Mouse (Mus musculus) left cerebral cortex, adult 2 months (tissue): ENCODE data around the gene Per2. TPM values are rescaled to one million over a fixed set of nuclear protein-coding genes. Genes with fewer than 3 reads are reported as not detected.

Experiments used
- DNase-seq, 2 experiments: peaks; one replicate each; pipeline ENCODE4 v3.0.0; 2021 to 2022; ENCODE audit warnings: low spot score in 2 of 2, mixed read lengths in 1 of 2; ENCODE audit errors: extremely low spot score in 1 of 2
- H3K27ac ChIP-seq: fragments of 200-600 bp; 2 replicates; pipeline ENCODE4 v1.8.1; 2022
- H3K4me3 ChIP-seq: fragments of 200-600 bp; 2 replicates; pipeline ENCODE4 v1.8.1; 2022
- CTCF ChIP-seq: fragments of 200-600 bp; IDR thresholded peaks from 2 replicates; pipeline ENCODE4 v1.8.1; 2022; ENCODE audit warnings: antibody characterized with exemption, mild to moderate bottlenecking, moderate library complexity
- intact Hi-C: fragments of 180-260 bp; cut with DNase I; formaldehyde crosslinking; loops from one replicate; pipeline ENCODE4 v1.15.1; 2025
- total RNA-seq, 2 experiments: library from RNA; stranded (reverse); gene quantifications; 2 replicates each; pipeline ENCODE4 v1.2.3; 2021

Per2 gene
- total RNA-seq, 2 experiments from 2014 or later = 24.8 to 54.6 TPM

DNA sequence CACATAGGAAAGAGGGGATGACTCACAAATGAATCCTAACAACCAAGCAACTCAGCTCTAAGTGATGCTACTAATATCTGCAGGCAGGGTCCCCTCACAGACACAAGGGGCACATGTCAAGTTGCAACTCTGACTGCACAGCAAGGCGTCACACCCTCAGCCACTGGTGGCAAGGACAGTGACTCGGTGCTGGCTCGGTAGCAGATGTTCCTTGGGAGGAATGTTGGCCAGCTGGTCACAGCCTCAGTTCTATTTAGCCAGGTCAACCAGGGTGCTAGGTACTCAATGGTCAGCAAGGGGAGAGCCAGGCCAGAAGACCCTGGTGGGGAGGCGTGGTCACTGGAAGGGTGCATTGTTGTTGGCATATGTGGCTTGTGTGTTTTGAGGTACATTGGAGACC lies 51.3 kb downstream of the Per2 start:
- intact Hi-C loops = no loop called here

DNA sequence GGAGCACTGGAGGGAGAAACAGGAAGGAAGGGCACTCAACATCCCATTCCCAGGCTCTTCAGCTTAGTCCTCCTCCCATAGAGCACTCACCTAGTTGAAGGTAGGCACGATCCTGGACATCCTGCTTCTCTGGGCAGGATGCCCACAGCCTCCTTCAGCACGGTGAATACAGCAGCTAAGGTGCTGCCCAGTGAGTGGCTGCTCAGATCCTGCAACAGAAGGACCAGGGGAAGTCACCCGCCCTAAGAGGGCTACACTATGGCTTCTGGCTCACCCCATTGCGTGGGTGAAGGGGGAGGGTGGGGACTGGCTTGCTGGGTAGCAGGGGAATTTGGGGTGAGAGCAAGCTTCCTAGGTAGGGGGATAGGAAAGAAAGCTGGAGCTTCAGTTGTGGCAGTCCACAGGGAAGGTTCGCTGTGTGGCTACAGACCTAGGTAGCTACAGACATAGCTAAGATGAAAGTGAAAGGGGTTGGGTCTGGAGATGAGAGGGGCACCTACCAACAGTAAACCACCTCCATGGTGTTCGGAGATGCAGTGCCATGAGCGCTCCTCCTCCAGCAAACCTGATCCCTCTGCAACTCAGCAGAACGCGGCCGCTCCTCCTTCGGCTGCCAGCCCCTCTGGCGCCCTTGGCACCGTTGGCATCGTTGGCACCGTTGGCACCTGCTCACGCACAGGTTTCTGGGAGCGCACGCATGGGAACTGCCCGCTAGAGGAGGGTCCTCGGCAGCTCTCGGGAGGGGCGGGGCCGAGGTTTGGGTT lies 53.5 kb downstream of the Per2 start:
- intact Hi-C loops = no loop called here
- DNase-seq = no peak
- Histone ChIP-seq H3K4me3 (no peak overlapping the region), H3K27ac (no peak overlapping the region)
- no peak for TF ChIP-seq CTCF

More for the DNA sequence above, 51.3 kb downstream of the Per2 start:
- H3K27ac ChIP-seq = no peak overlapping the region
- no peak for DNase-seq
- no peak overlapping the region for H3K4me3 ChIP-seq
- no peak for TF ChIP-seq CTCF

- no peak for TF ChIP-seq CTCF
- no peak for DNase-seq
- intact Hi-C loops = no loop called here
- Histone ChIP-seq H3K27ac (no peak overlapping the region), H3K4me3 (no peak overlapping the region)
Observed at GRCm38 (mm10) chr1:91404976-91405375, 54.1 kb downstream of the Per2 start.

DNA sequence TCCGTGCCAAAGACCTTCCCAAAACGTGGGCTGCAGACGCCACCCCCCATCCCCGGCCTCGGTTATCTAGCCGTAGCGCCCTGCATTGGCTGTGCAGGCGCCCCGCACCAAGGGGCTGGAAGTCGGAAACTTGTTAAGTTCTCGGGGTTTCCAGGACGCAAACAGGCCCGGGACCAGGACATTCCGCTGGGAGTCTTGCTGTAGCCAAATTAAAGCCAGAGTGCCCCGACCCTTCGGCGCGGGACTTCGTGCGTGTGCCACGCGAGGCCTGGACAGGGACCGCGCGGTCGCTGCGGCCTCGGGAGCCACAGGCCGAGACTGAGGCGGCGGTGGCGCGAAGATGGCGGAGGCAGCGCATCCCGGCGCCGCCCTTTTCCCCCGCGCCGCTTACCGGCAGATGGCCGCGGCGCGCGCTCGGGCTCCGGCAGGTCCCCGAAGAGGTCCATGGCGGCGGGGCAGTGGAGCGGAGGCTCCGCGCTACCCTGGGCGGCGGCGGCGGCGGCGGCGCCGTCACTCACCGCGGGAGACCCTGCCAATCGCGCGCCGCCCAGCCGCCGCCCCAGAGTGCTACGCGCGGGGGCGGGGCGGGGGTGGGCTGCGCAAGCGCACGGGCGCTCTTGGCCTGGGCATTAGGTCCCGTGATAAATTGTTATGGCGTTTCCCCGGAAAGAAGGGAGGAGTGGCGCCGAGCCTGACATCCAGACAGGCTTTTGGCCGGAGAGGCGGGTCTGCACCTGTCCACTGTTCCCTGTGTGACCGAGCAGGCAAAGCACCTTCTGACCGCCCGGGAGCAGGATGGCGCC lies 60.7 kb downstream of the Per2 start, which contains the start of gene Ilkap:
TSS of gene Ilkap (minus strand) at position 556 of the 803 bp plus-strand sequence.
- no peak; the same call in 1 of the 2 replicates for TF ChIP-seq CTCF
- peak; percentile 76 to 78 for DNase-seq
- intact Hi-C loops = loop anchor here (1.0 kb wide), 1 partner anchor 61 kb away; the partner anchor contains the start of gene Per2
- peak within 1 kb of the TSS; percentile 93 for H3K27ac ChIP-seq
- peak within 1 kb of the TSS; percentile 75 for H3K4me3 ChIP-seq

DNA sequence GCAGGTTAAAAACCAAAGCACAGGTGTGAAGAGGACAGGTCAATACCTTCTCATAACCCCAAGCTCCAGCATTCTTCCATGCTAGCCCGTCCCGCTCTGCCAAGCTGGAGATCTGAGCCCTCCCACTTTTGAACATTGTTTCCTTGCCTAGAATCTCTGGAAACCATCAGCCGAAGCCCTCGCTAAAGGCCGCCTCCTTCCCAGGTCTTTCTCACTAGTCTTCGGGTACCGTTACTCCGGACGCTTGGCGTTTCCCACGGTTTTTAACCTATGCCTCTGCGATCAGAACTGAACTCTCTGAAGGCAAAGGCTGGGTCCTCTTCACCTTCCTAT lies 61.2 kb downstream of the Per2 start:
- intact Hi-C loops = loop anchor here (1.0 kb wide), 1 partner anchor 61 kb away; the partner anchor contains the start of gene Per2

DNA sequence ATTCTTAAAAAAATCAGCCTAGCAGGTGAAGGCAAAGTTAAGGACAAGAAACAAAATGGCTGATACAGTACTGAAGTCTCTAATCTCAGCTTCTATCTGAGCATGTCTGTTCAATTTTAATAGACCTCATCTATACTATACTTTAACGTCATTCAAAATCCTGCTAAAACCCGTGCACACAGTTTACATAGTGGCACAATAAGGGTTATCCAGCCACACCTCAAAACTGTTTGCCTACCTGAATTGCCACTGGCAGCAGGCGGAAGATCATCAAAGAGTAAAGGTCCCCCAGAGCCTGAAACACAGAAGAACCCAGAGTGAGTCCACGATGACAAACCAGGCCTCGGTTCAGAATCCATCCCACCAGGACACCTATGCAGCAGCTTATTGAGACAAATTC lies 68.8 kb downstream of the Per2 start:
- no peak overlapping the region for H3K27ac ChIP-seq
- no peak for DNase-seq
- no peak for TF ChIP-seq CTCF
- no peak overlapping the region for H3K4me3 ChIP-seq
- intact Hi-C loops = no loop called here

More for the DNA sequence above, 61.2 kb downstream of the Per2 start:
- DNase-seq = no peak
- H3K27ac ChIP-seq = peak overlapping the region; percentile 93; the same call in 1 of the 2 replicates
- H3K4me3 ChIP-seq = peak overlapping the region; percentile 75
- no peak for TF ChIP-seq CTCF

GRCm38 (mm10) chr1:91381091-91381471 lies 78.0 kb downstream of the Per2 start:
- intact Hi-C loops = loop anchor here (5.0 to 10.0 kb wide), 2 partner anchors 199 to 456 kb away; no protein-coding TSS in a partner anchor
- TF ChIP-seq CTCF = no peak
- DNase-seq = no peak
- Histone ChIP-seq H3K4me3 (no peak overlapping the region), H3K27ac (no peak overlapping the region)

- intact Hi-C loops = loop anchor here (1.0 to 10.0 kb wide), 3 partner anchors 34 to 456 kb away; no protein-coding TSS in a partner anchor
- peak; percentile 89 for TF ChIP-seq CTCF
- peak; percentile 67 to 76 for DNase-seq
- H3K4me3 ChIP-seq = no peak overlapping the region
- no peak overlapping the region for H3K27ac ChIP-seq
Observed at GRCm38 (mm10) chr1:91380453-91381090, 78.6 kb downstream of the Per2 start.

DNA sequence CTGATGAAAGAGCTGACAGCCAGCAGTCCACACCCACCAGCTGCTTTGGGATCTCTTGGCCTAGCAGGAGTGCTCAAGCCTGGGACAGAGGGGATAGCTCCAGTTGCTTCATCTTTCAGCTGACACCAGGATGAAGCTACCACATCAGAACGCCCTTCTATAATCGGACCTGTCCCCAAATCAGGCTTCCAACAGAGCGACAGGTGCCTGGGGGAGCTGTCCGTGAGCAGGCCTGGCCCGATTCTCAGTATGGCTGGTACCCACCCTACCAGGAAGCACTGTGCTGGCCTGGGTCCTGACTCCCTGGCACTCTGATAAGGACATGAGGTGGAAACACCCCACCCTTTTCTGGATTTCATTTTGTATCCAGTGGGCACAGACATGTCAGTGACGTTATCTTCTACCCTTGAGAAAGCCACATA lies 85.7 kb downstream of the Per2 start:
- Histone ChIP-seq H3K27ac (no peak overlapping the region), H3K4me3 (no peak overlapping the region)
- TF ChIP-seq CTCF = no peak
- intact Hi-C loops = no loop called here
- DNase-seq = no peak

DNA sequence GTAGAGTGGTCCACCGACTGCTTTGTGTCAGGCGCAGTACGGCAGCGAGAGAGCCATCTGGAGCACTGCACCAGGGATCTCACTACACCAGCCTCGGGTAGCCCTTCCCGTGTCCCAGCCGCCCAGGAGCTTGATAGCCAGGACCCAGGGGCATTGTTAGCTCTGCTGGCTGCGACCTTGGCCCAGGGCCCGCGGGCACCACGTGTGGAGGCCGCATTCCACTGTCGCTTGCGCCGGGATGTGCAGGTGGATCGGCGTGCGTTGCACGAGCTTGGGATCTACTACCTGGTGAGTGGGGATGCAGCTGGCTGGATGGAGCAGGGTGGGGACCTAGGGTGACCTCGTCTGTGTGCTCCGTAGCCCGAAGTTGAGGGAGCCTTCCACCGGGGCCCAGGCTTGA lies 89.1 kb downstream of the Per2 start:
- H3K27ac ChIP-seq = no peak overlapping the region
- TF ChIP-seq CTCF = no peak
- intact Hi-C loops = no loop called here
- DNase-seq = no peak
- H3K4me3 ChIP-seq = no peak overlapping the region

DNA sequence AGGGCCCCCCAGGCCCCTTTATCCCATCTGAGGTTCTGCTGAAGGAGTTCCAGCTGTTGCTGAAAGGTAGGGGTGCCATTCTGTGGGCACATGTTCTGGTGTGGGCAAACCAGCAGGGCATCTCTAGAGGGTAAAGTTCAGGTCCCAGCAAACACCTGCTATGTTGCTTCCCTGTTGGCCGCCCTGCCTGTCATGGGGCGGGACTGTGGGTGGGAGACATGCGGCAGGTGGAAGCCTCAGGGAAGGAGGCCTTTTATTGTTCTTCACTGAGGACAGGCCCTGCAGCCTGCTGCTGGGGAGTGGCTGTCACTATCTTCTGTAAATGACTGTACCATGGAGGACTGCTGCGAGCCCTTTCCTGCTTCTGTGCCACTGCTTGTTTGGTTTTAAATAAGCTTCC lies 89.7 kb downstream of the Per2 start:
- DNase-seq = no peak
- H3K4me3 ChIP-seq = no peak overlapping the region
- no peak for TF ChIP-seq CTCF
- no peak overlapping the region for H3K27ac ChIP-seq
- intact Hi-C loops = no loop called here

DNA sequence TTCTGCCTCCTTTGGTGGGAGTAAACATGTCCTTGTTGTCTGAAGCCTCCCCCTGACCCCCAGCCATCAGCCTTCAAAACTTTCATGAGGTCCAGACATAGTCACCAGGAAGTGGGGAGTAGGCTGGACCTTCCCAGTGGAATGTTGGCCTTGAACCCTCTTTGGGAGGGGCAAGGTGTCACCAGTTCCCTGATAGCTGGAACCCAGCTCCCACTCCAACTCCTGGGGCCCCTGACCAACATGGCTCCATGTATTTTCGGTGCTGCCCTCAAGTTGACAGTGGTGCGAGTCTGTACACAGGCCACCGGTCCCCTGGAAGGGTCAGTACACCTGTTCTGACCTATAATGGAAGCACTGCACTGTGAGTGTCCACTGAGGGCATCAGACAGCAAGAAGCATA lies 91.8 kb downstream of the Per2 start:
- Histone ChIP-seq H3K27ac (no peak overlapping the region), H3K4me3 (no peak overlapping the region)
- no peak for DNase-seq
- TF ChIP-seq CTCF = no peak
- intact Hi-C loops = no loop called here
